Mouse (Mus musculus) embryonic fibroblast, embryonic 13.5 days (primary cell): Measurements from ENCODE around the gene Arcn1.

Experiments
- CTCF ChIP-seq: IDR thresholded peaks from 2 replicates; pipeline ENCODE4 v1.5.1; 2011; ENCODE audit warnings: mild to moderate bottlenecking, control low read depth, low read length, moderate library complexity, borderline replicate concordance; ENCODE audit not compliant: insufficient read depth
- POLR2A ChIP-seq: IDR thresholded peaks from 2 replicates; pipeline ENCODE4 v1.6.1; 2011; ENCODE audit warnings: low read depth, mild to moderate bottlenecking, control low read depth, low read length, moderate library complexity

GRCm38 (mm10) chr9:44798298-44798697, 30.7 kb upstream of the Arcn1 start:
- TF ChIP-seq CTCF (no peak), POLR2A (no peak)
